Mouse (Mus musculus) heart, embryonic 10.5 days (tissue): ENCODE measurements around the gene Clpb. TPM values are rescaled to one million over a fixed set of nuclear protein-coding genes. Genes with fewer than 3 reads are reported as not detected.
A peak's percentile ranks its signal among the peaks of the same experiment; 100 is the strongest.

Source experiments
- DNase-seq: peaks from one replicate; pipeline ENCODE4 v3.0.0-alpha.2; 2017; ENCODE audit warnings: low spot score
- H3K27ac ChIP-seq: fragments of 300-500 bp; sonication (generic); 2 replicates; pipeline ENCODE4 v1.5.1; 2016; ENCODE audit warnings: mild to moderate bottlenecking
- H3K27me3 ChIP-seq: fragments of 300-500 bp; sonication (generic); 2 replicates; pipeline ENCODE4 v1.6.1; 2016; ENCODE audit warnings: mild to moderate bottlenecking; ENCODE audit not compliant: poor library complexity, insufficient read depth, severe bottlenecking
- H3K36me3 ChIP-seq: fragments of 300-500 bp; sonication (generic); 2 replicates; pipeline ENCODE4 v1.6.1; 2016; ENCODE audit warnings: mild to moderate bottlenecking, moderate library complexity
- H3K4me1 ChIP-seq: fragments of 300-500 bp; sonication (generic); 2 replicates; pipeline ENCODE4 v1.6.1; 2016; ENCODE audit warnings: mild to moderate bottlenecking
- H3K4me3 ChIP-seq: fragments of 300-500 bp; sonication (generic); 2 replicates; pipeline ENCODE4 v1.5.1; 2016; ENCODE audit warnings: mild to moderate bottlenecking, moderate library complexity
- H3K9me3 ChIP-seq: fragments of 300-500 bp; sonication (generic); 2 replicates; pipeline ENCODE4 v1.6.1; 2016; ENCODE audit warnings: mild to moderate bottlenecking, moderate library complexity
- WGBS: fragments of 180-500 bp; shearing (Covaris S2); methylation state at CpG from one replicate; pipeline ENCODE4 v1.1.7; 2016; 5-methylcytosine and 5-hydroxymethylcytosine counted together
- polyA plus RNA-seq: library from polyadenylated mRNA; unstranded; fragments of >200 nt; fragmentation: Nextera tagmentation; extraction: Ambion mirVana; gene quantifications from 2 replicates; pipeline ENCODE4 v1.2.1, GENCODE M21; 2016

The Clpb gene
- polyA plus RNA-seq, 1 experiment from 2014 or later: 55.9 TPM

DNA sequence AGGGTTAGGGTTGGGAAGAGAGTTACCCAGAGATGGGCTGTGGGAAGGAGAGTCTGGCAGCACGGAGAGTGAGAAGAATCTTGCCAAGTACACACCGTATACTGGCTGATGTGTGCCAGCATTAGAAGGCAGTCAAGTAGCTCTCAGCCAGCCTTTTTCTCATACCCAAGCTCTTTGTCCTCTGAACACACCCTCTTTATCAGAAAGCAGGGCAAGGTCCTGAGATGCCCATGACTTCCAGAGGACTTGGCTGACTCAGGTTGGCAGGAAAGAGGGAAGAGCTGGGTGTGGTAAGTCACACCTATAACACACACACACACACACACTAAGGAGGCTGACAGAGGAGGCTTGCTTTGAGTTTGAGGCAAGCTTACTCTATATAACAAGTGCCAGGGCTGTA is 86.8 kb downstream of the Clpb start:
- Histone ChIP-seq H3K27me3 (no peaks in the 10 kb centered on the region), H3K36me3 (peaks cover 19% of the 10 kb centered on the region; the same call in 1 of the 2 replicates), H3K4me3 (no peak overlapping the region), H3K27ac (no peak overlapping the region), H3K4me1 (peaks cover 31% of the 10 kb centered on the region), H3K9me3 (no peaks in the 10 kb centered on the region)
- 70% methylated on average over 2 of the region's 2 CpGs for WGBS
- DNase-seq: no peak

DNA sequence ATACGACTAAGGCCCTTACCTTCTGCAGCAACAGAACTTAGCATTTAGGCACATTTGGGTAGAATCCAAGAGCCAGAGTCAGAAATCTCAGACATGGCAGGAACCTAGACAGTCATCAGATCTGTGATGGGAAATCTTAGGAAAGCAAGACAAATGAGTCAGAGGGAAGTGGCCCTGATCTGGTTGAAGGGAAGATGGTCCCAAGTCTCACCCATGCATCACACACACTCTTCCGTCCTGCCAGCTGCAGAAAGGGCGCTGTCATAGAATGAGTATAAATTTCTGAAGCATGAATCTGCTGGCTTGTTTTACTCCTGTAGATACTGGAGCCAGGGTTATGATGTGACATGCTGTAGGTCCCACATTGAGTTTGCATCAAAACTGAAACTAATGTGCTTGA is 88.9 kb downstream of the Clpb start:
- DNase-seq: no peak
- H3K4me3 ChIP-seq: no peak overlapping the region
- no peaks in the 10 kb centered on the region for H3K27me3 ChIP-seq
- WGBS: 92% methylated on average over 3 of the region's 3 CpGs
- H3K36me3 ChIP-seq: peaks cover 19% of the 10 kb centered on the region; the same call in 1 of the 2 replicates
- H3K4me1 ChIP-seq: peaks cover 20% of the 10 kb centered on the region
- H3K9me3 ChIP-seq: no peaks in the 10 kb centered on the region
- H3K27ac ChIP-seq: no peak overlapping the region

DNA sequence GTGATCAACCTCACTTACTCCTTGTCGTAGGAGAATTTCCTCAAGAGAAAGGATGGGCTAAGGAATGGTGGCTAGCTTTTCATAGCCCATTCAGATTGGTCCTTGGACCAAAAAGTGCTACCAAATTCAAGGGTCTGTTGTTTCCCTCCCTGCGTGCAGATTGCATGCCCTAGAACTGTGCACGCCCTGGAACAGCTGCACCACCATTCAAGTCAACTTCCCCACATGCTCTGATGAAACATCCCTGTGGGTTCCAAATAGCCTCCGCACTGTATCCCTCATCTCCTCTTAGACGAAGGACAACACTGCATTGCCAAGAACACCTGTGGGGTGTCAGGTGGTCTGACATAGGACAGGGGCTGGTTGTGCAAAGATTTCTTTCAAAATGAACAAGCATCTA is 90.1 kb downstream of the Clpb start:
- WGBS: 90% methylated on average over 5 of the region's 5 CpGs
- H3K27ac ChIP-seq: no peak overlapping the region

DNA sequence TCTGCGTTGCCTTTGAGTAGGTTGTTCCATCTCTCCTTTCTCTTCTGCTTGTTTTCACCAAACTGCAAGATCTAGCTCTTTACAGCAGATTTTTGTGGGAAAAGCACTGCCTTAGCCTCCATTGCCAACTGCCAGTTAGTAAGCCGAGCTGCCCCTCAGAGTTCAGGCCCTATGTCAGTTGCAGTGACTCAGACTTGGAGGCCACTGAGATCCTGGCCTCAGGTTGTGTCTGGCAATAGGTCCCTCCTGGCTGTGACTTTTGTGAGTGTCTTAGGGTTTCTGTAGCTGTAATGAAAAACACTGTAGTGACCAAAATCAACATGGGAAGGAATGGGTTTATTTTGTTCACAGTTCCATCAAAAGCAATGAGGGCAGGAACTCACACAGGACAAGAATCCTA is 91.0 kb downstream of the Clpb start:
- Histone ChIP-seq H3K4me3 (no peak overlapping the region), H3K9me3 (no peaks in the 10 kb centered on the region), H3K27me3 (no peaks in the 10 kb centered on the region), H3K36me3 (peaks cover 19% of the 10 kb centered on the region; the same call in 1 of the 2 replicates), H3K27ac (no peak overlapping the region), H3K4me1 (0 out of 2 replicates have a peak, but pooled peaks cover 6% of the 10 kb centered on the region)
- DNase-seq: no peak
- whole genome bisulfite sequencing: 65% methylated on average over 2 of the region's 2 CpGs

More for the DNA sequence above, 90.1 kb downstream of the Clpb start:
- DNase-seq: no peak
- H3K4me1 ChIP-seq: peaks cover 9% of the 10 kb centered on the region
- H3K27me3 ChIP-seq: no peaks in the 10 kb centered on the region
- H3K4me3 ChIP-seq: no peak overlapping the region
- H3K36me3 ChIP-seq: peaks cover 19% of the 10 kb centered on the region; the same call in 1 of the 2 replicates
- no peaks in the 10 kb centered on the region for H3K9me3 ChIP-seq

DNA sequence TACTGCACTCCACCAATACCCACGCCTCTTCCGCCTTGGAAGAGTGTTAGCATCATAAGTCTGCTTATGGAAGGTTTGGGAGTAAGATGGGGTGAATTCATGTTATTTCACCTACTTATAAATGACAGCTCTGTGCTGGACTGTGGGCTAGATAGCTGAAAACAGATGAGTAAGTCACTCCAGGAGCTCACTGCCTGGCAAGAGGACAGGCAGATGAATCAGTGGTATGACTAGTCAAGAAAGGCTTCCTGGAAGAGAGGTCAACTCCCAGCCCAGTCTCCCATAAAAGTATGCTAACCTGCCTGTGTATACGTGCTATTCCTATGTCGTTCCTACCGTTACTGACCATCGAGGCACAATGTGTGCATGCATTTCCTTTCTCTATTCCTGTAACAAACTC is 91.9 kb downstream of the Clpb start:
- no peaks in the 10 kb centered on the region for H3K27me3 ChIP-seq
- peaks cover 19% of the 10 kb centered on the region; the same call in 1 of the 2 replicates for H3K36me3 ChIP-seq
- H3K4me3 ChIP-seq: no peak overlapping the region
- no peaks in the 10 kb centered on the region for H3K9me3 ChIP-seq
- 0 out of 2 replicates have a peak, but pooled peaks cover 6% of the 10 kb centered on the region for H3K4me1 ChIP-seq
- 88% methylated on average over 6 of the region's 6 CpGs for WGBS
- no peak for DNase-seq
- no peak overlapping the region for H3K27ac ChIP-seq

DNA sequence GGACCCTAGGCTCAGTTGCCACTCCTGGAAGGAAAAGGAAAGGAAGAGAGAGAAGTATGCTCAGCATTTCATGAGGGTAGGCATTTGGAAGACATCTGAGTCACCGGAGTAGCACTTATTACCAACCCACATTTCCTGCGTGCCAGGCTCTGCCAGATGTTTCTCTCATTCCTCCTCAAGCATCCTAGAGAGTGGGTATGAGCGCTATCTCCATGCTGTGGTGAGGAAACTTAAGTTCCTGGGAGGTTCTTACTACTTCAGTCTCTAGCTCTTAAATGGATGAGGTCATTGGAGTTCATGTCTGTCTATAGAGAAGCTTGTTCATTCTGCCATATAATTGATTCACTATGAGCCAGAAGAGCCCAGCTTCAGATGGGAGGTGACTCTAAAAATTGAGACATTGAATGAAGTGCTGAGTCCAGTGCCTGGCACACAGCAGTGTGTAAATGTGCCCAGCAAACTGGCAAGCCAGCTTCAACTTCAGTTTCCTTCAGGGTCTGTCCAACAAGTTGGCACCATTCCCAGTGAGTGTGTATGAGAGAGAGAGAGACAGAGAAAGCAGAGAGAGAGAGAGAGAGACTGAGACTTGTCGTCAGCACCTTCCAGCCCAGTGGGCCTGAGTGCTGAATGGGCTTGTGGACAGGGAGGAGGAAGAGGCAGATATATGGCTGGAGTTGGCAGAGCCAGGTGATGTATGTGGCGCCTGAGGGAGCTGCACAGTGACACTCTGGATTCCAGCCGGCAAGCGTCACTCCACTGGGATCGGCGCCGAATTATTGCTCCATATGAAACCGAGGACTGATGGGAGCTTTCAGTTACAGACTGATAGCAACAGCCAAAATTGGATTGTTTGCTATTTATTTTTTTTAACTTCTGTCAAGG is 98.7 kb downstream of the Clpb start:
- Histone ChIP-seq H3K27ac (no peak overlapping the region), H3K9me3 (no peaks in the 10 kb centered on the region), H3K36me3 (peaks cover 16% of the 10 kb centered on the region; the same call in 1 of the 2 replicates), H3K27me3 (no peaks in the 10 kb centered on the region), H3K4me3 (no peak overlapping the region), H3K4me1 (peaks cover 7% of the 10 kb centered on the region; the same call in 1 of the 2 replicates)
- DNase-seq: no peak
- WGBS: 89% methylated on average over 11 of the region's 11 CpGs

DNA sequence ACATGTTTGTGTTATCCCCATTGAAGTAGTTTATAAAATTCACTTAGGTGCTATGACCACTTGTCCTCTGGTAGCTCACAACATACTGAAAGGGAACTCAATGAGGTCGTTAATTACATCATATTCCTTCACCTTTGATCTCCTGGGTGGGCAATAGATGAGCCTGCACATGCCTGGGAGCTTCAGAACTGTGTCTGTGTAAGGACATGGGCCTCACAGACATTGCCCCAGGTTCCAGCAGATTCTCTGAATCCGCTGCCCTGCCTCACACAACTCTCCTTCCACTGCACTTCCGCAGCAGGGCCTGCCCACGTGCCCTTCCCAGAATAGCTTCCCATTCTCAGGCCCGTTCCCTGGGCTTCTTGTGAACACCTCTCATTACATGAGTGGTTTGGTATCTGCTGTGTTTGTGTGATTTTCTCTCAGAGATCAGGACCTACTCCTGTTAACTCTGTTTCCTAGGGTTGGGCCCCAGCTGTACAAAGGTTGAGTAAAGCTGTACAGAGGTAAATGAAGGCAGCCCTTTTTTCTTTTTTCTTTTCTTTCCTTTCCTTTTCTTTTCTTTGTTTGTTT is 104.0 kb downstream of the Clpb start:
- H3K4me1 ChIP-seq: peaks cover 28% of the 10 kb centered on the region
- peak overlapping the region; percentile 62 for H3K27ac ChIP-seq
- H3K4me3 ChIP-seq: no peak overlapping the region
- H3K36me3 ChIP-seq: peaks cover 16% of the 10 kb centered on the region
- DNase-seq: no peak
- no peaks in the 10 kb centered on the region for H3K27me3 ChIP-seq
- no peaks in the 10 kb centered on the region for H3K9me3 ChIP-seq
- 50% methylated on average over 5 of the region's 5 CpGs for WGBS

DNA sequence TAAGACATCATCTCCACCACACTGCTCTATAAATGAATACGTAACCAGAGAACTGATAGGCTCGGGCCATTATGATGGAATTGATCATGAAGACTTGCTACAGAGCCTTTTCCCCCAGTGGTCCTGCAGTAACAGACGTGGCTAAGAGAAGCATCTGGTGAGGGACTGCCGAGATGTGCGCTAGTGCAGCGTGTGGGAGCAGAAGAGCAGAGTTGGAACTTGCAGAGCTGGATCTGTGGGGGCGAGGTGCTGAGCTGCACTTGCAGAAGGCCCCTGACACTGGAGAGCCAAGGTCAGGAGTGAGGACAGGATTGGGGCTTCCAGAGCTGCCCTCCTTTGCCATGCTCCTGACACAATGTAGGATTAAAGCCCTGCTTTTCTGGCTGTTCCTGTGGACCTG is 106.6 kb downstream of the Clpb start:
- H3K9me3 ChIP-seq: no peaks in the 10 kb centered on the region
- WGBS: 73% methylated on average over 7 of the region's 7 CpGs
- H3K36me3 ChIP-seq: peaks cover 5% of the 10 kb centered on the region; the same call in 1 of the 2 replicates
- peaks cover 28% of the 10 kb centered on the region for H3K4me1 ChIP-seq
- no peaks in the 10 kb centered on the region for H3K27me3 ChIP-seq
- no peak overlapping the region for H3K27ac ChIP-seq
- DNase-seq: no peak
- no peak overlapping the region for H3K4me3 ChIP-seq

DNA sequence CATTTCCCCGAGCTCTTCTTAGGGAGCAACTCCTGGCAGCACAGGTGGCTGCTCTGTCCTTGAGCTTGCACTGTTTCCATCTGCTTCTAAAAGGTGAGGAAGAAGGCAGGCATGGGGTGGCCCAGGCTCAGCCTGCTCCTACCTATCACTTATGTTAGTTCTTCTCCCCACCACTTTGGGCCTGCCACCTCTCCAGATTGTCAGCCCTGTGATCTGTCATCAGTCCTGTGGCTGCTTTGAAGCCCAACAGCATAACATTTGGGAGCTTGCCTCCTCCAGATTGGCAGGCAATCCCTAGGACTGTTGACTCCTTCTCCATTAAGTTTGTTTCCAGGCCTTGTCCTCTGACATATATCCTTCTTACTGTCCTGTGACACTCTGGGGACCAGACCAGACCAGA is 108.2 kb downstream of the Clpb start:
- no peaks in the 10 kb centered on the region for H3K9me3 ChIP-seq
- H3K4me3 ChIP-seq: no peak overlapping the region
- H3K27ac ChIP-seq: 0 out of 2 replicates have a peak overlapping the region, but pooled peaks have one; percentile 12
- WGBS: 52% methylated on average over 1 of the region's 1 CpGs
- H3K27me3 ChIP-seq: no peaks in the 10 kb centered on the region
- DNase-seq: no peak
- no peaks in the 10 kb centered on the region; the same call in 1 of the 2 replicates for H3K36me3 ChIP-seq
- H3K4me1 ChIP-seq: peaks cover 28% of the 10 kb centered on the region

DNA sequence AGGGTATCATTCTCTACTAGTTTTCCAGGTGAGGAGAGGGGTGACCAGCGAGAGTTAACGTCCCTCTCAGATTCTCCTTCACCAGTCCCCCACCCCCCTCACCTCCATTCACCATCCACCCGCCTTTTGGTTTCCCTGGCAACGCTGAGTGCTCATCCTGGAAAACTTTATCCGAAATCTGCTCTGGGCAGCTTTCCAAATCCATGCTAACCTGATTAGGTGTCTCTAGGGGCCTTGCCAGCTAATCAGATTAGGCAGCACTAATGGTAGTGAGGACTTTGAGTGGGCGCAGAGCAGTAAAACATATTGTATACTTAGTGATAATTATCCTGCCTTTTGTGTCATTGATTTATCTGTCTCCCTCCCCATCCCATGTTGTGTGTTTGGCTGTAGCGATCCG is 109.3 kb downstream of the Clpb start:
- peaks cover 28% of the 10 kb centered on the region for H3K4me1 ChIP-seq
- no peak for DNase-seq
- WGBS: 66% methylated on average over 8 of the region's 8 CpGs

DNA sequence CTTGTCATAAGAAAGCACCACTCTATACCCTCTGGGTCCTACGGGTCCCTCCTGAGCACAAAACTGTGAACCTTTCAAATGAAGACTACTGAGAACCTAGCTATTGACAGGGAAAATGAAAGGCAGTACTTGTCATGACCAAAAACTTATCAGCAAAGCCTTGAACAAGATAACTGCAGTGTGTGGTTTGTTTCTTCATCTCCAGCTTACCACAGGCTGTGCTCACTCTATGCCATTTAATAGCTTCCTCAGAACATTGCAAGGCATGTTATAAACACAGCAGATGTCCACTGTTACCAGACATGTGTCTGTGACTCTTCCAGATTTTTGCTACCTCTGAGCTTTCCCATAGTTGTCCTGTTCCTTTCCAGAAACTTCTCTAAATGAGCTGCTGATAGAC is 113.6 kb downstream of the Clpb start:
- Histone ChIP-seq H3K4me3 (no peak overlapping the region), H3K27me3 (no peaks in the 10 kb centered on the region), H3K9me3 (no peaks in the 10 kb centered on the region), H3K27ac (no peak overlapping the region), H3K4me1 (peaks cover 7% of the 10 kb centered on the region; the same call in 1 of the 2 replicates), H3K36me3 (peaks cover 16% of the 10 kb centered on the region; the same call in 1 of the 2 replicates)
- WGBS: 77% methylated on average over 1 of the region's 1 CpGs
- DNase-seq: no peak

More for the DNA sequence above, 109.3 kb downstream of the Clpb start:
- Histone ChIP-seq H3K27ac (no peak overlapping the region), H3K36me3 (no peaks in the 10 kb centered on the region; the same call in 1 of the 2 replicates), H3K9me3 (no peaks in the 10 kb centered on the region), H3K27me3 (no peaks in the 10 kb centered on the region), H3K4me3 (no peak overlapping the region)

DNA sequence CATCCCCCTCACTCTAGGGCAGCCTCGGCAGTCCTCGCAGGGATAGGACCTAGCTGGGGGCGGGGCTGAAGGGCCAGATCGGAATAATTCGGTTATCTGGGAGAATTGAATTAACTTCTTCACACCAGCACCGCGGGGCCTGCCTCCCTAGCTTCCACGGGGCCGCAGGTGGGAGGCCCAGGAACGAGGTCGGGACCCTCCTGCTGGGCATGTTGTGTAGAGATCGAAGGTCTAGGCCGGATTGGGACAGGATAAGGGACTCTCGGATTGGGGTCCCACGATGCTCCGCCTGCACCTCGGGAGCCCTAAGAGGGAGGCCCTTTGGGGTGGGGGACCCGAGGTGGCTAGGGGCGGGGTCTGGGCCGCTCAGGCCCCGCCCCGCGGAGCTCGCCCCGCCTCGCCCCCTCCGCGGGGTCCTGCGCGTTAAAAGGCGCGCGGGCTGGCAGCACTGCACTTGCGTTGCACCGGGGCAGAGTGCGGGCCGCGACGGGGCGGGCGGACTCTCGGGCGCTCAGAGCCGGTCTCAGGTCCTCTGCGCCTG is 154.5 kb downstream of the Clpb start, which contains the start of gene Phox2a:
TSS of gene Phox2a (plus strand) at position 453 of the 541 bp plus-strand sequence.
- WGBS: under 1% methylated on average over 43 of the region's 45 CpGs
- peak within 1 kb of the TSS; percentile 53 for H3K4me3 ChIP-seq
- no peaks in the 10 kb centered on the region for H3K9me3 ChIP-seq
- H3K4me1 ChIP-seq: peaks cover 37% of the 10 kb centered on the region
- no peak within 1 kb of the TSS; the same call in 1 of the 2 replicates for H3K27ac ChIP-seq
- no peaks in the 10 kb centered on the region for H3K36me3 ChIP-seq
- DNase-seq: no peak
- H3K27me3 ChIP-seq: peaks cover 72% of the 10 kb centered on the region
